Mouse (Mus musculus): ENCODE data around the gene Alg12. TPM values are rescaled to one million over a fixed set of nuclear protein-coding genes. Genes with fewer than 3 reads are reported as not detected.

Gene Alg12
- polyA plus RNA-seq, 1 experiment, result 16.6 TPM

DNA sequence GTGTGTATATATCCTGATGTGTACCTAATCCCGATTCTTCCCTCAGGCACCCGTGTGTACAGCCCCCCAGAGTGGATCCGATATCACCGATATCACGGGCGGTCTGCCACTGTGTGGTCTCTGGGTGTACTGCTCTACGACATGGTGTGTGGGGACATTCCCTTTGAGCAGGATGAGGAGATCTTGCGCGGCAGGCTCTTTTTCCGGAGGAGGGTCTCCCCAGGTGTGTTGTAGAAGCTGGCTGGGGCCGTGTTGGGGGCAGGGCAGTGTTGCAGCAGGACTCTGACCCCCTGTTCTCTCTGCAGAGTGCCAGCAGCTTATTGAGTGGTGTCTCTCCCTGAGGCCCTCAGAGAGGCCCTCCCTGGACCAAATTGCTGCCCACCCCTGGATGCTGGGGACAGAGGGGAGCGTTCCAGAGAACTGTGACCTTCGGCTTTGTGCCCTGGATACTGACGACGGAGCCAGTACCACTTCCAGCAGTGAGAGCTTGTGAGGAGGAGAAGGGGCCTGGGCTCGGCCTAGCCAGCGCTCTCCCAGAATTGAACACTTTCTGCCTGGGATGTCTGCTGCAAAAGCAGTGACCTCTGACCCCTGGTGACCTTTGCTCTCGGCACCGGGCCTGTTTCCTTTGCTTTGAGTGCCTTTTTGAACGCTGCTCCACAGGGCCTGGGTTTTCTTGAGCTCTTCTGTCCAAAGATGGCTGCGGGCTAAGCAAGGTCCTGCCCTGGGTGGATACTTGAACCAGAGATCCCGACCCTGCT lies 45.3 kb upstream of the Alg12 start:
- WGBS, result 85% methylated on average over 22 of the region's 22 CpGs
- no peak for DNase-seq (ENCODE audit: low read depth in 1 of 2, low spot score in 2 of 2)

DNA sequence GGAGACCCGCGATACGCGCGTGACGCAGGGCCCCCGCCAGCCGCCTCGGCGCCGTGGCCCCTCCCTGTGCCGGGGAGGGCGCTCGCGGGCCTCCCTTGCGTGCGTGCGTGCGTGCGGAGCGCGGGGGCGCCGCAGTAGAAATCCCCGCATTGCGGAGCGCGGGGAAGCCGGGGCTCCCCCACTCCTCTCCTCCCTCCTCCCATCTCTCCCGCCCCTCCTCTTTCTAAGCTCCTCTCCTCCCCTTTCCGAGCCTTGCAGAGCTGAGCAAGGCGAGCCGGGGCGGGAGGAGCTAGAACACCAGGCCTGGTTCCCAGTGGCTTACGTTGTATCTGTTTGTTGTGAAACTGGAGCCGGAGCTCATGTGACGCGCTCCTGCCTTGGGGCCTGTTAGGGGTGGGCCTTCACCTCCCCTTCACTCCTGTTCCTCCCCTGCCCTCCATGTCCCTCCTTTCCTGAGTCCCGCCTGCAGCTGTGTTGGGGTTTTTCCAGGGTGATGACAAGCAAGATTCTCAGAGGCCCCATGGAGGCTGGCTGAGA lies 44.6 kb upstream of the Alg12 start:
- peaks cover 10% of the 10 kb centered on the region for H3K36me3 ChIP-seq (ENCODE audit: control insufficient read depth, insufficient read depth, low read length)
- peak; percentile 34 to 44 for DNase-seq (ENCODE audit: low read depth in 1 of 2, low spot score in 2 of 2)
- H3K27ac ChIP-seq (ENCODE audit: insufficient read depth, low read length), result peak overlapping the region; percentile 36; the same call in 1 of the 2 replicates
- peak overlapping the region; percentile 83 for H3K4me3 ChIP-seq (ENCODE audit: extremely low read depth, insufficient read depth, insufficient read length)
- WGBS, result 2% methylated on average over 39 of the region's 39 CpGs
- no peaks in the 10 kb centered on the region for H3K27me3 ChIP-seq (ENCODE audit: control insufficient read depth, insufficient read depth, low read length)
- TF ChIP-seq CTCF (IDR thresholded peaks at IDR 0.05; ENCODE audit: extremely low read depth, insufficient read depth, insufficient read length, insufficient replicate concordance) (no peak), POLR2A (IDR thresholded peaks at IDR 0.05; ENCODE audit: low read depth, low read length) (no peak)
- H3K4me1 ChIP-seq (ENCODE audit: control insufficient read depth, insufficient read depth, insufficient read length), result peaks cover 23% of the 10 kb centered on the region

More for the DNA sequence above, 45.3 kb upstream of the Alg12 start:
- peak overlapping the region; percentile 36; the same call in 1 of the 2 replicates for H3K27ac ChIP-seq (ENCODE audit: insufficient read depth, low read length)
- peaks cover 10% of the 10 kb centered on the region for H3K36me3 ChIP-seq (ENCODE audit: control insufficient read depth, insufficient read depth, low read length)
- H3K4me1 ChIP-seq (ENCODE audit: control insufficient read depth, insufficient read depth, insufficient read length), result peaks cover 23% of the 10 kb centered on the region
- TF ChIP-seq POLR2A (IDR thresholded peaks at IDR 0.05; ENCODE audit: low read depth, low read length) (no peak), CTCF (IDR thresholded peaks at IDR 0.05; ENCODE audit: extremely low read depth, insufficient read depth, insufficient read length, insufficient replicate concordance) (no peak)
- no peaks in the 10 kb centered on the region for H3K27me3 ChIP-seq (ENCODE audit: control insufficient read depth, insufficient read depth, low read length)
- H3K4me3 ChIP-seq (ENCODE audit: extremely low read depth, insufficient read depth, insufficient read length), result peak overlapping the region; percentile 83; the same call in 1 of the 2 replicates

DNA sequence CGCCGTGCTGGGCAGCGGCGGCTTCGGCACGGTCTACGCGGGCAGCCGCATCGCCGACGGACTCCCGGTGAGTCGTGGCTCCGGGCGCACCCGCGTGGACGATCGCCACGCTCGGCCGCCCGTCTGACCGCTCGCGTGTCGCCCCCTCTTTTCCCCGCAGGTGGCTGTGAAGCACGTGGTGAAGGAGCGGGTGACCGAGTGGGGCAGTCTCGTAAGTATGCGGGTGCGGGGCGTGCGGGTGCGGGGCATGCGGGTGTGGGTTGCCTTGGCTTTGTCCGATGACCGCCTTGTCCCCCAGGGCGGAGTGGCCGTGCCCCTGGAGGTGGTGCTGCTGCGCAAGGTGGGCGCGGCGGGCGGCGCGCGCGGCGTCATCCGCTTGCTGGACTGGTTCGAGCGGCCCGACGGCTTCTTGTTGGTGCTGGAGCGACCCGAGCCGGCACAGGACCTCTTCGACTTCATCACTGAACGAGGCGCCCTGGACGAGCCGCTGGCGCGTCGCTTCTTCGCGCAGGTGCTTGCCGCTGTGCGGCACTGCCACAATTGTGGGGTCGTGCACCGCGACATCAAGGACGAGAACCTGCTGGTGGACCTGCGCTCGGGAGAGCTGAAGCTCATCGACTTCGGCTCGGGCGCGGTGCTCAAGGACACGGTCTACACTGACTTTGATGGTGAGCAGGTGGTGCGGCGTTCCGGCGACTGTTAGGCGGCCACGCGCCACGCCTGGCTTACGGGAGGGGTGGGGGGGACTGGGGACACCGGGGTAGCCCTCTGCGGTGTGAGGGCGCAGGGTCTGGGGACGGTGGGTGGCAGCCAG lies 44.0 kb upstream of the Alg12 start:
- TF ChIP-seq CTCF (IDR thresholded peaks at IDR 0.05; ENCODE audit: extremely low read depth, insufficient read depth, insufficient read length, insufficient replicate concordance) (no peak), POLR2A (IDR thresholded peaks at IDR 0.05; ENCODE audit: low read depth, low read length) (no peak)
- H3K4me3 ChIP-seq (ENCODE audit: extremely low read depth, insufficient read depth, insufficient read length), result peak overlapping the region; percentile 83
- peak in 1 of 2 experiments; percentile 36 for DNase-seq (ENCODE audit: low read depth in 1 of 2, low spot score in 2 of 2)
- peaks cover 10% of the 10 kb centered on the region for H3K36me3 ChIP-seq (ENCODE audit: control insufficient read depth, insufficient read depth, low read length)
- peaks cover 21% of the 10 kb centered on the region for H3K4me1 ChIP-seq (ENCODE audit: control insufficient read depth, insufficient read depth, insufficient read length)
- under 1% methylated on average over 98 of the region's 98 CpGs for WGBS
- H3K27ac ChIP-seq (ENCODE audit: insufficient read depth, low read length), result peak overlapping the region; percentile 37; the same call in 1 of the 2 replicates
- no peaks in the 10 kb centered on the region for H3K27me3 ChIP-seq (ENCODE audit: control insufficient read depth, insufficient read depth, low read length)

DNA sequence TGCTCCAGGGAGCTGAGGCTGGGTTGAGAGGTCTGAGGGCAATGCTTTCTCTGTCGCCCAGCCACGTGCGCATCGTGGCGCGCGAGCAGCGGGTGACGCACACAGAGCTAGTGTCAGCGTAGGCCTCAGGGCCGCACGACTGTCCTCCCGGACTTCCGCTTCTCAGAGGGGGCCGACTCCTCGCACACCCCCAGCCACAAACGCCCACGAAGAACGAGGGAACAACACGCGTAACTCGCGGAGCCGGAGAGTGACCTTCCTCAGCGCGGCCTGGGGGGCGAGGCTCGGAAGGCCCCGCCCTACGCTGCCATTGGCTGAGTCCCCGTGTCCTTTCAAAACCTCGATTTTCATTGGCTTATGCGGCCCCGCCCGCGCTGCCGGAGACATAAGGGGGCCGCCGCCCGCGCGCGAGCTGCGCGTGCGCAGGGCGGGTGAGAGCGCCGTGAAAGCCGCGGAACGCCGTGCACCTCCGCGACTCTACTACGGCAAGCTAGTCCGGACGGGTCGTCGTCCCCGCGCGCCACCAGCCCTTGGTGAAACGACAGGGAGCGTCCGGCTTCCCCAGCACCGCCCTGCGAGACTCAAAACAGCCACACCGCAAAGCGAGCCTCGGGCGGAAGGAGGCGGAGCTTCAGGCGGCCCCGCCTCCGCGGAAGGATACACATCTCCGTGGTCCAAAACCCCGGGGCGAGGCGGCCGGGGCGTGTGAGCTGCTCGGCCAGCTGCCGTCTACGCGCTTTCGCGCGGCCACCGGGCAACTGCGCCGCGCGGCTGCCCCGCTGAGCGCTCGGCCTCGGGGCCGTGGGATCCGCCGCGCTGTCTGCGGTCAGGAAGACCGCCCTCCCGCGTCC lies 42.9 kb upstream of the Alg12 start, which contains the start of gene Pim3:
Pim3 (plus strand) TSS at position 415 of the 851 bp plus-strand sequence.
- H3K27me3 ChIP-seq (ENCODE audit: control insufficient read depth, insufficient read depth, low read length), result no peaks in the 10 kb centered on the region
- under 1% methylated on average over 107 of the region's 107 CpGs for WGBS
- TF ChIP-seq CTCF (IDR thresholded peaks at IDR 0.05; ENCODE audit: extremely low read depth, insufficient read depth, insufficient read length, insufficient replicate concordance) (no peak), POLR2A (IDR thresholded peaks at IDR 0.05; ENCODE audit: low read depth, low read length) (peak; percentile 78)
- H3K4me1 ChIP-seq (ENCODE audit: control insufficient read depth, insufficient read depth, insufficient read length), result peaks cover 12% of the 10 kb centered on the region
- peak within 1 kb of the TSS; percentile 83 for H3K4me3 ChIP-seq (ENCODE audit: extremely low read depth, insufficient read depth, insufficient read length)
- peaks cover 10% of the 10 kb centered on the region for H3K36me3 ChIP-seq (ENCODE audit: control insufficient read depth, insufficient read depth, low read length)
- DNase-seq (ENCODE audit: low read depth in 1 of 2, low spot score in 2 of 2), result peak; percentile 93 to 95
- H3K27ac ChIP-seq (ENCODE audit: insufficient read depth, low read length), result peak within 1 kb of the TSS; percentile 99

DNA sequence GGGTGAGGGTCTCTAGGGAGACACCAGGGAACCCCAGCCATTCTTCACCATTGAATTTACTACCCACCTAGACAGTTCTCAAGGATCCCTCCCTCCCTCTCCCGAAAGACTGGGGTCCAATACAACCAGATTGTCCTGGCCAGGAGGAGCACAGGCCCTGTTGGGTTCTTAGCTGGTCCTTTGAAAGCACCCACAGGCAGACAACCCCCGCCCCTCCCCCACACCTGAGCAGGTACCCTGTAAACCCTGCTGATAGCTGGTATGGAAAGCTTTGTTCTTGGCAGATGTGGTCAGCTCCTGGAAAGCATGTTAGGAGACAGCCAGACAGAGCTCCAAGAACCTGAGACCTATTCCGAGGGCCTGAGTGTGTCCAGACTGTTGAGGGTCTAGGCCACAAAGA lies 41.7 kb upstream of the Alg12 start:
- no peak for DNase-seq (ENCODE audit: low read depth in 1 of 2, low spot score in 2 of 2)
- Histone ChIP-seq H3K36me3 (ENCODE audit: control insufficient read depth, insufficient read depth, low read length) (peaks cover 10% of the 10 kb centered on the region), H3K27me3 (ENCODE audit: control insufficient read depth, insufficient read depth, low read length) (no peaks in the 10 kb centered on the region), H3K4me3 (ENCODE audit: extremely low read depth, insufficient read depth, insufficient read length) (no peak overlapping the region), H3K27ac (ENCODE audit: insufficient read depth, low read length) (no peak overlapping the region), H3K4me1 (ENCODE audit: control insufficient read depth, insufficient read depth, insufficient read length) (peaks cover 12% of the 10 kb centered on the region)
- TF ChIP-seq CTCF (IDR thresholded peaks at IDR 0.05; ENCODE audit: extremely low read depth, insufficient read depth, insufficient read length, insufficient replicate concordance) (no peak), POLR2A (IDR thresholded peaks at IDR 0.05; ENCODE audit: low read depth, low read length) (no peak)
- 92% methylated on average over 3 of the region's 3 CpGs for WGBS

Measured in spleen, adult 2 months (tissue).